Mouse (Mus musculus) hindbrain, embryonic 10.5 days (tissue): ENCODE results near the gene Dnah11. TPM values are rescaled to one million over a fixed set of nuclear protein-coding genes. Genes with fewer than 3 reads are reported as not detected.

Source experiments
- DNase-seq: peaks from one replicate; pipeline ENCODE4 v3.0.0-alpha.2; 2017; ENCODE audit warnings: low spot score
- H3K27ac ChIP-seq: fragments of 300-500 bp; sonication (generic); 2 replicates; pipeline ENCODE4 v1.5.1; 2016; ENCODE audit warnings: mild to moderate bottlenecking, moderate library complexity
- H3K27me3 ChIP-seq: fragments of 300-500 bp; sonication (generic); 2 replicates; pipeline ENCODE4 v1.6.1; 2016; ENCODE audit warnings: mild to moderate bottlenecking; ENCODE audit not compliant: poor library complexity, insufficient read depth, severe bottlenecking
- H3K36me3 ChIP-seq: fragments of 300-500 bp; sonication (generic); 2 replicates; pipeline ENCODE4 v1.6.1; 2016; ENCODE audit warnings: mild to moderate bottlenecking, moderate library complexity
- H3K4me1 ChIP-seq: fragments of 300-500 bp; sonication (generic); replicated peaks from 2 replicates; pipeline ENCODE4 v1.6.1; 2016; ENCODE audit warnings: mild to moderate bottlenecking
- H3K4me3 ChIP-seq: fragments of 300-500 bp; sonication (generic); 2 replicates; pipeline ENCODE4 v1.5.1; 2016; ENCODE audit warnings: mild to moderate bottlenecking, moderate library complexity
- H3K9me3 ChIP-seq: fragments of 300-500 bp; sonication (generic); 2 replicates; pipeline ENCODE4 v1.6.1; 2016; ENCODE audit warnings: mild to moderate bottlenecking, moderate library complexity
- WGBS: fragments of 180-500 bp; shearing (Covaris S2); methylation state at CpG from one replicate; pipeline ENCODE4 v1.1.7; 2016; 5-methylcytosine and 5-hydroxymethylcytosine counted together
- polyA plus RNA-seq: library from polyadenylated mRNA; unstranded; fragments of >200 nt; fragmentation: Nextera tagmentation; extraction: Ambion mirVana; gene quantifications from 2 replicates; pipeline ENCODE4 v1.2.1, GENCODE M21; 2016

Gene Dnah11
- polyA plus RNA-seq, 1 experiment from 2014 or later: 0.29 TPM

DNA sequence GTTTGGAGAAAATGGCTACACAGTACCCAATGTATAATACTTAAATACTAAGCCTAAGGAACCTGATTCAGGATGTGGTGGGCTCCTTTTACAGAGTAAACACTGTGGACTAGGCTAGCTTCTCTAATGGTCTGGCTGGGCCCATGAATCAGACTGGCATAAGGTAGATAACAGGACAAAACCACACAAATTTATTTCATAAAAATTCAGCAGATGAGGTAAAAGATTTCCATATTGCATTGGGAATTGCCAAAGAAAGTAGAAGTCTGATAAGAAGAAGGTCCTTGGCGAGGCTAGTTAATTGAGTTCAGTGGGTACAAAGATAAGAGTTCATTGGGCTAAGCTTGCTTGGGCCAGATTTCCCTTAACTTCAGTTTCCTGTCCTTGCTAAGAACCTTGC, 358.1 kb downstream of the Dnah11 start:
- Histone ChIP-seq H3K4me1 (peaks cover 26% of the 10 kb centered on the region), H3K4me3 (no peak overlapping the region), H3K36me3 (no peaks in the 10 kb centered on the region), H3K27ac (no peak overlapping the region), H3K9me3 (no peaks in the 10 kb centered on the region), H3K27me3 (peaks cover 10% of the 10 kb centered on the region)
- DNase-seq: no peak
- WGBS: 85% methylated on average over 1 of the region's 1 CpGs

DNA sequence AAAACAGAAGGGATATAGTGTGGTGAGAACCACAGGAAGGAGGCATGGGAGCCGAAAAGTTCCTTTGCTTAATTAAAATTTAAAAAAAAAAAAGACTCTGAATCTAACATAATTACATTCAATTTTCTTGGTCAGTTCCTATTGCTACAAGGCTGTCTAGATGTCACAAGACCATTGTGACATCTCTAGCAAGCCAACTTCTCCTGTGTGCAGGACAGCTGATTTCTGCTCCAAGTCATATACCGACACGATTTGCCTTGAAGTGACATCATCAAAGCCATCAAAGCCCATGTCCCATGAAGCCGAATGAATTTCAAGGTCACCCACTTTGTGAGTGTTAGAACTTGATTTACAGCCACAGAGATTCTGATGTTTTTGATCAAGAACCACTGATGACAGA, 361.5 kb downstream of the Dnah11 start:
- H3K27me3 ChIP-seq: peaks cover 5% of the 10 kb centered on the region
- WGBS: 89% methylated on average over 4 of the region's 4 CpGs
- no peaks in the 10 kb centered on the region for H3K9me3 ChIP-seq
- no peak overlapping the region for H3K27ac ChIP-seq
- H3K36me3 ChIP-seq: no peaks in the 10 kb centered on the region
- H3K4me3 ChIP-seq: no peak overlapping the region
- 0 out of 2 replicates have a peak, but pooled peaks cover 4% of the 10 kb centered on the region for H3K4me1 ChIP-seq
- no peak for DNase-seq

DNA sequence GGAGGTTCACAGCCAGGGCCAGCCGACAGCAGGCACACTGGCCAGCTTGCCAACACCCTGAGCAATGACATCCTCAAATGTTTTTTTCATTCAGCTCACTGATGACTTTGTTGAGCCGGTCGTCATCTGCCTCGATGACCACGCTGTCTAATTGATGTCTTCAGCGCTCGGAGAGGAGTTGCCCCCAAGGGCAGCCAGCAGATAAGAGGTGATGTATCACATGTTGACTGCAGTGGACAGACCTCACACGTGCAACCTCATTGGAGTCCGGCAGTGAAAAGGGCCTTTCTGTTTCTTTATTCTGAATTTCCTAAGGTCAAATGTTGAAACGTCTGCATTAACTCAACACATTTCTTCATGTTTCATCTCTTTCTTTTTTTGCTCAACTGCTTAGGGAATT, 363.5 kb downstream of the Dnah11 start:
- Histone ChIP-seq H3K27me3 (peaks cover 3% of the 10 kb centered on the region; the same call in 1 of the 2 replicates), H3K36me3 (no peaks in the 10 kb centered on the region), H3K27ac (no peak overlapping the region), H3K4me1 (0 out of 2 replicates have a peak, but pooled peaks cover 4% of the 10 kb centered on the region), H3K4me3 (no peak overlapping the region), H3K9me3 (no peaks in the 10 kb centered on the region)
- DNase-seq: no peak
- WGBS: 54% methylated on average over 10 of the region's 10 CpGs

DNA sequence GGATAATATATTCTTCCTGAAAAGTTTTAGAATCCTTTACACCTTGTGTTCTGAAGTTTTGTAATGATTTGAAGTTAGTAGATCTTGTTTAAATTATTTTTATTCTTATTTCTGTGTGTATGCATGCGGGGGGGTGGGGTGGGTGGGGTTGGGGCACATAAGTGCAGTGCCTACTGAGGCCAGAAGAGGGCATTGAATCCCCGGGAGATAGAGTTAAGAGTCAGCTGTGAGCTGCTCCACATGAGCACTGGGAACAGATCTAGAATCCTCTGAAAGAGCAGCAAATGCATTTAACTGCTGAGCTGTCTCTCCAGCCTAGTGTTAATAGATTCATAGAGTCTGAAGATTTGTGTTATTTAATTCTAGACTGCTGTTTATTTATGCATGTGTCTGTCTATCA, 364.2 kb downstream of the Dnah11 start:
- Histone ChIP-seq H3K27ac (no peak overlapping the region), H3K27me3 (no peaks in the 10 kb centered on the region), H3K4me1 (0 out of 2 replicates have a peak, but pooled peaks cover 4% of the 10 kb centered on the region), H3K36me3 (no peaks in the 10 kb centered on the region), H3K4me3 (no peak overlapping the region), H3K9me3 (no peaks in the 10 kb centered on the region)
- DNase-seq: no peak
- 77% methylated on average over 2 of the region's 2 CpGs for WGBS

DNA sequence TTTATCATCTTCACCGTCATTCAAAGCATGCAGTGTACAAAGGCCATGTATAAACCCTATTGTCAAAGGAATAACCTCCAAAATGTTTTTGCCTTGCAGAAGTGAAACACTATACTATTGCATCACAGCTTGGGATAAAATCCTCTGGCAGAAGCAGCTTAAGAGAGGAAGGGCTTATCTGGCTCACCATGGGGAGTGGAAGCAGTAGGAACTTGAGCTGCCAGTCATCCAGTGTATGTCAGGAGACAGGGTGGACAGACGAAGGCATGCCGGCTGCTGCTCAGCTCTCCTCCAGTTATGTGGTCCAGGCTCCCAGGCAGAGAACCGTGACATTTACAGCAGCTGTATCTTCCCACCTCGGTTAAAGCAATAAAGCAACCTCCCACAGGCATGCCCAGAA, 366.7 kb downstream of the Dnah11 start:
- Histone ChIP-seq H3K36me3 (no peaks in the 10 kb centered on the region), H3K4me1 (0 out of 2 replicates have a peak, but pooled peaks cover 4% of the 10 kb centered on the region), H3K27ac (no peak overlapping the region), H3K4me3 (no peak overlapping the region), H3K9me3 (no peaks in the 10 kb centered on the region), H3K27me3 (no peaks in the 10 kb centered on the region)
- DNase-seq: no peak
- WGBS: 61% methylated on average over 5 of the region's 5 CpGs

DNA sequence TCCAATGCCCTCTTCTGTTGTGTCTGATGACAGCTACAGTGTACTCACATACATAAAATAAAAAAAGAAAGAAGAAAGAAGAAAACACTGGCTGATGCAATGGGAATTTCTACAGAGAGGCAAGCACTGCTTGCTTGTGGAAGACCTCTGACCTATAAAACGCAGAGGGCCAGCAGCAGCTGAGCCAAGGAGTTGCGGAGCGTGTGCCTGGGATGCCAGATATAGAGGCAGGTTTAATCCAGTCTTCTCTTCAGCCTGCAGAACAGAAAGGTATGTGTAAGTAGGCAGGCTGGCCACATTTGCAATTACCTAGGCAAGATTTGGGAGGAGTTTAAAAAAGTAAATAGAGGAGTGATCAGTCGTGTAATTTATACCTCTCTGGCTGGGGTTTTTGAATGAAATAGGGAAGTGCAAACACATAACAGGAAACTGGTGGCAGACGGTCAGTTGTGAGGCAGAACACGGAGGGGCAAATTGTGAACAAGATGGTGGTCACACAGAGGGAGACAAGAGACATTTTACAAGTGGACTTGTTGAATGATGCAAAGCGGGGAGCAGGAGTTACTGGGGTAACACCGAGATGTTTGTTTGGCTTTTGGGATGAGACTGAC, 367.4 kb downstream of the Dnah11 start:
- no peak overlapping the region for H3K4me3 ChIP-seq
- 0 out of 2 replicates have a peak, but pooled peaks cover 4% of the 10 kb centered on the region for H3K4me1 ChIP-seq
- H3K27me3 ChIP-seq: no peaks in the 10 kb centered on the region
- WGBS: 78% methylated on average over 8 of the region's 8 CpGs
- no peak for DNase-seq
- H3K36me3 ChIP-seq: no peaks in the 10 kb centered on the region
- H3K9me3 ChIP-seq: no peaks in the 10 kb centered on the region
- no peak overlapping the region for H3K27ac ChIP-seq

DNA sequence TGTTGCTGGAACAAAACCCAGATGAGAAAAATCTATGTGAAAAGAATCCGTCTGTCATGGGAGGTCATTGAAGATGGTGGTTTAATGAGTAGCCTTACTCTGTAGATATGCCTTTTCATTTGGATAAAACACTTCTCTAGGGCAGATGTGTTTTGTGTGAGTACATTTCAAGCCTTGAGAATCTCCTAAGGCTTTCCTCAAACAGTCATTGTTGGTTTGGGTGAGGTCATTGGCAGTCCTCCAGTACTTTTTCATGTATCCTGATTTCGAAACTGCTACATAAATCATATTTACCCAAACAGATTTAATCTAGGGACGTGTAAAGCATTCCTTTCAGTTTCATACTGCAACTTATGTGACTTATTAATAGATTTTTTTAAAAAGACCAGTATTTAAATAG, 370.5 kb downstream of the Dnah11 start:
- H3K4me1 ChIP-seq: no peaks in the 10 kb centered on the region
- H3K27ac ChIP-seq: no peak overlapping the region
- no peak for DNase-seq
- no peak overlapping the region for H3K4me3 ChIP-seq
- H3K36me3 ChIP-seq: no peaks in the 10 kb centered on the region
- H3K9me3 ChIP-seq: no peaks in the 10 kb centered on the region
- 90% methylated on average over 3 of the region's 3 CpGs for WGBS
- no peaks in the 10 kb centered on the region for H3K27me3 ChIP-seq

Other genes with a start within 250 kb of the Dnah11 start
- 10.8 TPM in 2 replicates for gene Sp4, start 102.4 kb upstream of the Dnah11 start, polyA plus RNA-seq